Mouse (Mus musculus): ENCODE data around the gene Tbc1d32. TPM values are rescaled to one million over a fixed set of nuclear protein-coding genes. Genes with fewer than 3 reads are reported as not detected.

The Tbc1d32 gene
- polyA plus RNA-seq, 2 experiments from 2014 or later, result 1.9 to 2.4 TPM

DNA sequence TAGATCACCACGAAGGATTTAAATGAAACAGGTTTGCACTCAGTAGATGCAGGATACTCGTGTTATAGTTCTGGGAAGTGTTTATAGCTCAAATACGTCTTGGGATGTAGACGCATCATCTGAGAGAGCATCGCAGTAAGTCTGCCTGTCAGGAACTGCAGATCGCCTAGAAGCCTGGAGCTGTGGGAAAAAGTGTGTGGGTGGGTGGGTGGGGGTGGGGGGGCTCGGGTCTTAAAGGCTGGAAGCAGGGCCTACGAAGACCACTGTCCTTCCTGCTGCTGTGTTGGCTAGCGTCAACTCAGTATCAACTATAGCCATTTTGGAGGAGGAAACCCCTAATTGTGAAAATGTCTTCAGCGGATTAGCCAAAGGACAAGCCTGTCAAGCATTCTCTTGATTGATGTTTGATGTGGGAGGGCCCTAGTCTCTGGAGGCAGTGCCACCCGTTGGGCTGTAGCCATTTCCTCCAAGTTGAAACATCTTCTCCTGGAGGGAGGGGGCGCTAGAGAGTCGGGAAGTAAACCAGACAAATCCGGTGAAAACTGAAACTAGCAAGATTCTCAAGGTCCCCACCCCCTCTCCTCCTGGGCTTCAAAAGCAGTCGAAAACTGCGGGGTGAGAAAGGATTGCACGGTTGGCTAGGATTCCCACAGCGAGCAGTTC, 122.0 kb downstream of the Tbc1d32 start, which contains the start of gene Msl3l2:
Msl3l2 (plus strand) TSS at position 585 of the 663 bp plus-strand sequence.
- ATAC-seq, result peak; percentile 95

DNA sequence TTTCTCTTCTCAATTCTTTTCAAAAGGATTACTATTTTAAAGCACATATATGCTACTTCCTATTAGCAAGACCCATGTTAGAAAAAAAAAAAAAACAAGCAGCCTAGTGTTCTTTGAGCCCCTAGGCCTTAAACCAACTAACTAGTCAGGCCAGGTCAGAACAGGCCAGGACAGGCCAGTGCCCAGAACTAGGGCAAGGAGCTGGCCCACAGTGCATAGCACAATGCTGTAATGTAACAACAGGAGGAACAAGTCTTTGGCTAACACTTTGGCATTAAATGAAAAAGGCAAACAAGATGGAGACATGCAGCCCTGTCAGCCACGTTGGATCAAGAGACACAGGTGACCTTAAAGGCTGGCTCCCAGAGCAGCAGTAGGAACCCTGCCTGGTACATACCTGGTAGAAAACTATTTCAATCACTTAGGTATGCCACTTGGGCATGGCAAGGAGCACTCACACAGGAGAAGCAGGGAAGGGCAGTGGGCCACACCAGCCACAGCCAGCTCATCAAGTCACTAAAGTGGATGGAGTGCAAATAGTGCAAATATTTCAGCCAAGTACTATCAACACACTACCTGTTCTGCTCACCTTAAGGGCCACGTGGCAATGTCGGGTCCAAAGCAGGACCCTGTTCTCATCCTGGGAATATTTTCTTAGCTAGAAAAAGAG, 128.7 kb downstream of the Tbc1d32 start:
- ATAC-seq, result no peak

- no peak for ATAC-seq
These were observed 129.4 kb downstream of the Tbc1d32 start for GRCm38 (mm10) chr10:56099126-56099525.

DNA sequence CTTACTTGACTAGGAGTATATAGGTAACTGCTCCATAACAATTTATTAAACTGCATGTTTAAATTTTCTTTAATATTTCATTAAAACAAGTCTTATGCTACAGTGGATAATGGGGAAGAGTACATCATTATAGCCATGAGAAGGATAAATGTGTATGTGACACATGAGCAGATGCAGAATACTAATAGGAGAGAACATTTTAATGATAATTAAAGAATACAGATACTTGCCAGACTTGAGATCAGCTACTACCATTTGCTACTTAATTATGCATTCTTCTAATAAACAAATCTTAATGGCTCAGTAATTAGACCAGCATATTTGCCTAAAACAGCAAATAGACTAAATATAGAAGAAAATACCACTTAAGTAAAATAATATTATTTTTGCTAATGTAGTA, 131.7 kb downstream of the Tbc1d32 start:
- ATAC-seq, result no peak

DNA sequence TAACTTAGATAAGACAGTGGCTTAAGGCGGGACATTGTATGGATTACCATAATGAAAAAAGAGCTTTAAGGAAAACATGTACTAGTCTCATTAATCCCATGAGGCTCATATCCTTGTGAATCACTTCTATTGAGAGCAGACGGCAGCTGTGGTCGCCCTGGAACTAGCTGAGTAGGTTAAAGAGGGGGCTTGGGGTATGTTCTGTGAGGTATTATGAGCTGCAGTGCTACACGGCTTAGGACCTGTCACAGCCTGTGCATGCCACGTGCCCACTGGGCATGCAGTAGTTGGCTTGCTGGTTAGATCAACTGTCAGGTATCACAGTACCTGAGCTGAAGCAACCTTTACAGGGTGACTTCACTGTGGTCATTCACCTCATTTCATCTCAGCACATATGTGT, 133.9 kb downstream of the Tbc1d32 start:
- no peak for ATAC-seq

DNA sequence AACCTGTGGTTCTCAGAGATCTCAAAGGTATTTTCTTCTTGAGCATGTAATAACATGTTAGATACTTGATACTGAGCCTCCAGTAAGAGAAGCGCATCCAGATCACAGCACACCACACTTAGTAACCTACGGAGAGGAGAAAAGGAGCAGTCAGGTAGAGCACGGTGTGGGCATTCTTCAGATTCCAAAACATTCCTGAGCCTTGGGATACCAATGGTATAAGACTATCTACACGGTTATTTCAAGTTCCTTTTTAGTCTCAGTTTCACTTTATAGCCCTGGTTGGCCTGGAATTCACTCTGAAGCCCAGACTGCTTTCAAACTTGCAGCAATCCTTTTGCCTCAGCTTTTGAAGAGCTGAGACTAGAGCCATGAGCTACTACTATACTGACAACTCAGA, 138.8 kb downstream of the Tbc1d32 start:
- no peak for ATAC-seq

DNA sequence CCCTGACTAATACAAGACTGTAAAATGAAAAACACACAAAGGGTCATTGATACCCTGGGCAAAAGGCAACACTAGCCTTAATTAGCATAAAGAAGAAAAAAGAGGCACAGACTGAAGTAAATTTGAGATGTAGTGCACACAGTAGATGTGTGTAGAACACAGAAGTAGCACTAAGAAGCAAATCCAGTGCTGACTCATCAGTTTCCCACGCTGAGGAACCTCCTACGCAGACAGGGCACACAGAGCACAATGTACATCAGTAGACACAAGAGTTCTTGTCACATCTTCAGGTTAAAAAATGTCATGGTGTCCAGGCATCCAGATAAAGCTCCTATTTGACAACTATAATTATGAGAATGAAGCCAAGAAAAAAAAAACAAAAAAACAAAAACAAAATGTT, 165.7 kb downstream of the Tbc1d32 start:
- no peak for ATAC-seq

- no peak for ATAC-seq
These were observed 167.2 kb downstream of the Tbc1d32 start for GRCm38 (mm10) chr10:56061238-56061830.

GRCm38 (mm10) chr10:56058979-56059422, 169.5 kb downstream of the Tbc1d32 start:
- ATAC-seq, result no peak

- ATAC-seq, result no peak
These were observed 203.1 kb downstream of the Tbc1d32 start for GRCm38 (mm10) chr10:56025400-56025799.

DNA sequence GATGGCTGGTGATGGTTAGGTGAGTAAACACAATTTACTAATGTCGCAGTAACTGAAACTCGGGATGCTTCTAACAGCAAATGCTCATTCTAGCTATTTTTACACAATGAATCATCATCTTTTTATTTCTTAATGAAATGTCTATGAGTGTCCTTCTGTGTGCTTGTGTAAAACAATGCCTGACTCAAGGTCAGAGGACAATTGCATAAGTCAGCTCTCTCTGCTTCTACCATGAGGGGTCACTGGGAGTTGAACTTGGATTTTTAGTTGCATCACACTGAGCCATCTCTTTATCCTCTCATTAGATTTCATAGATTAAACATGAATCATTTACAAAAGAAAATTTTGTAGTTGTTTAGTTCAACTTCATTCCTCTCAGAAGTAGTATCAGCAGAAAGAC, 203.9 kb downstream of the Tbc1d32 start:
- no peak for ATAC-seq

DNA sequence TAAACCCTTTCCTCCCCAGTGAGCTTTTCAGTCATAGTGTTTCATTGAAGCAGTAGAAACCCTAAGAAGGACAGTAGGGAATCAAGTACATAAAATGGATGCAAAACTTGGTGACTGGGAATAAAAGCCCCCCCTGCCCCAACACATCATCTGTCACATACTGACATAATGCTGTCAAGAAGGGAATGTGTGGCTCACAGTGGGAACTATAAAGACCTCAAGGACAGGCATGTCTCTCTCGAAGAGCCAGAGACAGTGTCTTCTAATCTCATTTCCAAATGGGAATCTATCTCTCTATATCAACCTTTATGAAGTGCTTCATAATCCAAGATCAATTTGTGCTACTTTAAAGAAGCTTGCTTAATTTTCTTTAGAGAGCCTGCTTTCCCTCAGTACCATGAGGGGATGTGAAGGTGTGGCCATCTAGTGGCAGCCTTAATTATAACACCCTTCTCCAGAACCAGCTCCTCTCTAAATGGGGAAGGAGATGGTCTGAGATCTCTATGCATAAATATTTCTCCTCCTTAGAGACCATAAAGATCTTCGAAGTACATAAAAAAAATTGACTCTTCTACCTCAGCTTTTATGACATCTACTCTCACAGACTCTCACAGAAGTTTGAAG, 248.5 kb downstream of the Tbc1d32 start:
- ATAC-seq, result peak; percentile 60

DNA sequence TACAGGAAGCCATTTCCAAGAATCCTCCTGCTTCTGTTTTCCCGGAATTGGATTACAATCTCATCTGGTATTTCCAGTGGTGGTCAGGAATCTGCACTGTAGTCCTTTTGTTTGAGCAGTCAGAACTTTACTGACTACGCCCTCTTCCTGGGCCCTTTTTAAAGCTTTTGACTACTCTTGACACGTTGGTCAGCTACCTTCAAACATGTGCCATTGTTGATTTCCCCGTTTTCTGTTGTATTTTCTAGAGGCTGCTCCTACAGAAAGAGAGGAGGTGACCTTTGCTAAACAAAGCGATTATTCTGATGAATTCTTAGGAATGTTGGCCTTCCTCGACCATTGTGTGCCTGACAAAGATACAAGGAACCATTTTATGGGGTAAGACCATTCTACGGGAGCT, 250.5 kb downstream of the Tbc1d32 start:
- no peak for ATAC-seq

Other genes with a start within 250 kb of the Tbc1d32 start
- 1 to 10 TPM; 1.0 to 2.5 TPM for gene Msl3l2, start 121.8 kb downstream of the Tbc1d32 start, polyA plus RNA-seq (2017; shearing (Covaris generic))
- under 1 TPM in 1 of 2 experiments, not detected in 1; 0.27 TPM for gene Gja1, start 148.6 kb upstream of the Tbc1d32 start, polyA plus RNA-seq (2017; shearing (Covaris generic))